Mouse (Mus musculus) forebrain, embryonic 12.5 days (tissue): ENCODE results near the gene Eif2b2. TPM values are rescaled to one million over a fixed set of nuclear protein-coding genes. Genes with fewer than 3 reads are reported as not detected.
A peak's percentile ranks its signal among the peaks of the same experiment; 100 is the strongest.

Source experiments
- ATAC-seq: fragments of 200-750 bp; cut with Nextera tagmentation; 2 replicates; pipeline ENCODE4 v1.8.0; 2017; ENCODE audit warnings: moderate TSS enrichment; ENCODE audit not compliant: low FRiP score
- H3K27ac ChIP-seq: fragments of 300-500 bp; sonication (generic); 2 replicates; pipeline ENCODE4 v1.5.1; 2016; ENCODE audit warnings: mild to moderate bottlenecking
- H3K27me3 ChIP-seq: fragments of 300-500 bp; sonication (generic); 2 replicates; pipeline ENCODE4 v1.6.1; 2016; ENCODE audit warnings: mild to moderate bottlenecking
- H3K36me3 ChIP-seq: fragments of 300-500 bp; sonication (generic); replicated peaks from 2 replicates; pipeline ENCODE4 v1.6.1; 2016; ENCODE audit warnings: mild to moderate bottlenecking
- H3K4me1 ChIP-seq: fragments of 300-500 bp; sonication (generic); 2 replicates; pipeline ENCODE4 v1.6.1; 2016
- H3K4me2 ChIP-seq: fragments of 300-500 bp; sonication (generic); 2 replicates; pipeline ENCODE4 v1.6.1; 2016; ENCODE audit warnings: mild to moderate bottlenecking, moderate library complexity
- H3K4me3 ChIP-seq: fragments of 300-500 bp; sonication (generic); replicated peaks from 2 replicates; pipeline ENCODE4 v1.5.1; 2016; ENCODE audit warnings: mild to moderate bottlenecking
- H3K9ac ChIP-seq: fragments of 300-500 bp; sonication (generic); 2 replicates; pipeline ENCODE4 v1.6.1; 2016; ENCODE audit warnings: mild to moderate bottlenecking
- H3K9me3 ChIP-seq: fragments of 300-500 bp; sonication (generic); 2 replicates; pipeline ENCODE4 v1.6.1; 2016
- WGBS: fragments of 180-500 bp; shearing (Covaris S2); methylation state at CpG from one replicate; pipeline ENCODE4 v1.1.7; 2016; 5-methylcytosine and 5-hydroxymethylcytosine counted together
- polyA plus RNA-seq: library from polyadenylated mRNA; unstranded; fragments of >200 nt; fragmentation: Nextera tagmentation; extraction: Ambion mirVana; gene quantifications from 2 replicates; pipeline ENCODE4 v1.2.1, GENCODE M21; 2016

Gene Eif2b2
- 94.6 and 98.3 TPM in 2 replicates for polyA plus RNA-seq

- no peaks in the 10 kb centered on the region for H3K9me3 ChIP-seq
- H3K27me3 ChIP-seq, result no peaks in the 10 kb centered on the region
- H3K27ac ChIP-seq, result peak within 1 kb of the TSS; percentile 50
- peak; percentile 100 for ATAC-seq
- peak within 1 kb of the TSS; percentile 95 for H3K4me2 ChIP-seq
- peaks cover 27% of the 10 kb centered on the region for H3K4me1 ChIP-seq
- under 1% methylated on average over 54 of the region's 54 CpGs for WGBS
- H3K4me3 ChIP-seq, result peak within 1 kb of the TSS; percentile 88
- peak within 1 kb of the TSS; percentile 81 for H3K9ac ChIP-seq
- peaks cover 31% of the 10 kb centered on the region for H3K36me3 ChIP-seq
These were observed at the start of gene Eif2b2 for GRCm38 (mm10) chr12:85219236-85219904. Eif2b2 (plus strand) TSS chr12:85219481.

- Histone ChIP-seq H3K4me2 (0 out of 2 replicates have a peak overlapping the region, but pooled peaks have one; percentile 41), H3K4me3 (no peak overlapping the region), H3K9ac (no peak overlapping the region), H3K9me3 (no peaks in the 10 kb centered on the region), H3K27ac (no peak overlapping the region), H3K27me3 (no peaks in the 10 kb centered on the region), H3K4me1 (peaks cover 7% of the 10 kb centered on the region), H3K36me3 (0 out of 2 replicates have a peak, but pooled peaks cover 3% of the 10 kb centered on the region)
- WGBS, result 60% methylated on average over 3 of the region's 3 CpGs
- ATAC-seq, result no peak
These were observed 49.4 kb upstream of the Eif2b2 start for GRCm38 (mm10) chr12:85169877-85170276.

- H3K4me1 ChIP-seq, result peaks cover 13% of the 10 kb centered on the region
- no peak overlapping the region for H3K9ac ChIP-seq
- 85% methylated on average over 11 of the region's 11 CpGs for WGBS
- no peak for ATAC-seq
- H3K27ac ChIP-seq, result no peak overlapping the region
- H3K4me2 ChIP-seq, result no peak overlapping the region
- H3K4me3 ChIP-seq, result no peak overlapping the region
- 0 out of 2 replicates have a peak, but pooled peaks cover 2% of the 10 kb centered on the region for H3K27me3 ChIP-seq
- H3K36me3 ChIP-seq, result 0 out of 2 replicates have a peak, but pooled peaks cover 3% of the 10 kb centered on the region
- no peaks in the 10 kb centered on the region for H3K9me3 ChIP-seq
These were observed 48.9 kb upstream of the Eif2b2 start for GRCm38 (mm10) chr12:85170284-85170947.

GRCm38 (mm10) chr12:85170948-85171307, 48.4 kb upstream of the Eif2b2 start:
- Histone ChIP-seq H3K4me2 (no peak overlapping the region), H3K27me3 (0 out of 2 replicates have a peak, but pooled peaks cover 7% of the 10 kb centered on the region), H3K9ac (no peak overlapping the region), H3K4me3 (no peak overlapping the region), H3K9me3 (no peaks in the 10 kb centered on the region), H3K4me1 (peaks cover 18% of the 10 kb centered on the region), H3K36me3 (0 out of 2 replicates have a peak, but pooled peaks cover 3% of the 10 kb centered on the region), H3K27ac (no peak overlapping the region)
- ATAC-seq, result no peak
- WGBS, result 86% methylated on average over 3 of the region's 3 CpGs

- H3K4me1 ChIP-seq, result peaks cover 34% of the 10 kb centered on the region
- no peaks in the 10 kb centered on the region for H3K9me3 ChIP-seq
- H3K27me3 ChIP-seq, result peaks cover 31% of the 10 kb centered on the region
- no peak overlapping the region for H3K27ac ChIP-seq
- 72% methylated on average over 7 of the region's 7 CpGs for WGBS
- H3K9ac ChIP-seq, result no peak overlapping the region
- no peaks in the 10 kb centered on the region for H3K36me3 ChIP-seq
- no peak for ATAC-seq
- H3K4me2 ChIP-seq, result no peak overlapping the region
- H3K4me3 ChIP-seq, result no peak overlapping the region
These were observed 45.3 kb upstream of the Eif2b2 start for GRCm38 (mm10) chr12:85174016-85174415.

DNA sequence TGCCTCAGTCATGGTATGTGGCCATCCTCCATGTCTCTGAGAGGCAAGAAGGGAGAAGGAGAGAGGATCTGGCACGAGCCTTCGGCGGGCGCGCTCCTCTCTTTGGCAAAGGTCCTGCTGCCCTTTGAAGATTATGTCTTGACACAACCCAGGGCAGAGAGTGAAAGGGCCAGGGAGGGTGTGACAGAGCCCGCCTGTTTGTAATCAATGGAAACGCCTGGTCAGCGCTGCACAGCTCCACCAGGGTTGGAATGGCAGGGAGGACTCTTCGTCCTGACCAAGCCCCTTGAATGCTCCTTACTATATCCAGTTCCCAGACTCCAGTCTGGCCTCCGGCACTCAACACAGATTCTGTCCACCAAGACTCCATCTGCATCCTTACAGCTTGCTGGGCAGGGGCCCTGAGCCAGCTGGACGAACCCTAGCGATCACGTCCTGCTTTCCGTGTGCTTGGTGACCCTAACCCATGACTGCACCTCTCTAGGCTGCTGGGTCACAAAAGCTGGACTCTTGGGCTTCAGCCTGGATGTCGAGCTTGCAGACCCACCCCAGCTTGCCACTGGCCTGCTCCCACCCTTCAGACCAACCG, 44.1 kb upstream of the Eif2b2 start:
- Histone ChIP-seq H3K4me2 (peak overlapping the region; percentile 59), H3K4me1 (peaks cover 27% of the 10 kb centered on the region), H3K27ac (peak overlapping the region; percentile 71), H3K9me3 (no peaks in the 10 kb centered on the region), H3K4me3 (peak overlapping the region; percentile 28), H3K27me3 (peaks cover 31% of the 10 kb centered on the region), H3K9ac (peak overlapping the region; percentile 27; the same call in 1 of the 2 replicates), H3K36me3 (no peaks in the 10 kb centered on the region)
- no peak for ATAC-seq
- WGBS, result 51% methylated on average over 16 of the region's 16 CpGs

- Histone ChIP-seq H3K36me3 (no peaks in the 10 kb centered on the region), H3K9ac (peak overlapping the region; percentile 27), H3K4me2 (peak overlapping the region; percentile 59), H3K9me3 (no peaks in the 10 kb centered on the region), H3K4me3 (peak overlapping the region; percentile 28), H3K27ac (peak overlapping the region; percentile 71), H3K4me1 (peaks cover 27% of the 10 kb centered on the region), H3K27me3 (peaks cover 37% of the 10 kb centered on the region)
- ATAC-seq, result peak; percentile 91
- 11% methylated on average over 11 of the region's 11 CpGs for WGBS
These were observed 43.1 kb upstream of the Eif2b2 start for GRCm38 (mm10) chr12:85175926-85176845.

GRCm38 (mm10) chr12:85176846-85177523, 42.3 kb upstream of the Eif2b2 start:
- Histone ChIP-seq H3K27me3 (peaks cover 39% of the 10 kb centered on the region), H3K36me3 (no peaks in the 10 kb centered on the region), H3K4me2 (peak overlapping the region; percentile 59), H3K9me3 (no peaks in the 10 kb centered on the region), H3K4me3 (peak overlapping the region; percentile 28), H3K27ac (no peak overlapping the region), H3K4me1 (peaks cover 35% of the 10 kb centered on the region), H3K9ac (peak overlapping the region; percentile 27)
- WGBS, result 3% methylated on average over 32 of the region's 32 CpGs
- no peak for ATAC-seq

DNA sequence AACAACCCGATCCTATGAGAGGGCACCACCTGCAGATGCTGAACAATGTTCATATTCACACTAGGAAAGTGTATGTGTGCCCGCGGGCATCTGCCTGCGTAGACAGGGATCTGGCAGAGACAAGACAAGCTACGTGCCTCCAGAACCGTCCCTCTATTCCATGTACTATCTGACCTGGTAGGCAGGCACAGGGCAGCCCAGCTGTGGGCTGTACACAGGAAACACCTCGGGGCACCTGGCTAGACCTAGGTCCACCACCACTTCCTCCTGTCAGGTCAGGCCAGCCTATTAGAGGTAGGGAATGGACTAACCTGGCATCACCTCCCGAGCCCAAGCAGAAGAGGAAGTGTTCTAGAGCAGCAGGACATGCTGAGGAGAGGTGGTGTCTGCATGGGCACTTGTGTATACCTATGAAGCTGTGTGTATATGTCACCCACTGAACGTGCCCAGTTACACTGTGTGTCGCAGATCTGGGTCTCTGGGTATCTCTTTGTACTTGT, 41.5 kb upstream of the Eif2b2 start, which contains the start of gene Pgf:
Pgf (minus strand) TSS at position 51 of the 500 bp plus-strand sequence.
- Histone ChIP-seq H3K27me3 (peaks cover 46% of the 10 kb centered on the region), H3K4me2 (peak within 1 kb of the TSS; percentile 59), H3K4me1 (peaks cover 41% of the 10 kb centered on the region), H3K36me3 (no peaks in the 10 kb centered on the region), H3K27ac (no peak within 1 kb of the TSS), H3K4me3 (peak within 1 kb of the TSS; percentile 28), H3K9ac (peak within 1 kb of the TSS; percentile 27), H3K9me3 (no peaks in the 10 kb centered on the region)
- 73% methylated on average over 10 of the region's 10 CpGs for WGBS
- ATAC-seq, result no peak

GRCm38 (mm10) chr12:85178294-85178693, 41.0 kb upstream of the Eif2b2 start:
- H3K27me3 ChIP-seq, result peaks cover 46% of the 10 kb centered on the region
- H3K9ac ChIP-seq, result no peak overlapping the region
- H3K36me3 ChIP-seq, result no peaks in the 10 kb centered on the region
- no peak overlapping the region for H3K27ac ChIP-seq
- H3K4me2 ChIP-seq, result no peak overlapping the region
- peaks cover 41% of the 10 kb centered on the region for H3K4me1 ChIP-seq
- H3K9me3 ChIP-seq, result no peaks in the 10 kb centered on the region
- H3K4me3 ChIP-seq, result no peak overlapping the region
- WGBS, result 84% methylated on average over 2 of the region's 2 CpGs
- no peak for ATAC-seq
